Mouse (Mus musculus) CH12.LX (cell line): ENCODE results near the gene Camta1. TPM values are rescaled to one million over a fixed set of nuclear protein-coding genes. Genes with fewer than 3 reads are reported as not detected.

ENCODE experiments used
- DNase-seq: peaks from one replicate; pipeline ENCODE4 v3.0.0-alpha.2; 2013; ENCODE audit errors: extremely low read depth
- H3K27ac ChIP-seq: 2 replicates; pipeline ENCODE4 v1.5.1; 2012; ENCODE audit warnings: low read depth, mild to moderate bottlenecking, control low read depth, moderate library complexity; ENCODE audit not compliant: insufficient read depth
- H3K27me3 ChIP-seq: replicated peaks from 2 replicates; pipeline ENCODE3; 2012; ENCODE audit warnings: inconsistent platforms
- H3K36me3 ChIP-seq, 2 experiments: replicated peaks in 1 of 2; 2 replicates each; pipeline versions ENCODE3 to v1.6.1; 2012; ENCODE audit warnings: inconsistent platforms in 1 of 2, low read length in 1 of 2, mild to moderate bottlenecking in 1 of 2, mixed read lengths in 1 of 2, moderate library complexity in 1 of 2; ENCODE audit not compliant: control insufficient read depth in 1 of 2, insufficient read depth in 1 of 2
- H3K4me1 ChIP-seq, 2 experiments: 2 replicates each; pipeline ENCODE4 v1.6.1; 2012; ENCODE audit warnings: inconsistent platforms in 1 of 2, moderate library complexity in 1 of 2; ENCODE audit not compliant: insufficient read depth in 2 of 2, control insufficient read depth in 1 of 2
- H3K4me2 ChIP-seq: 2 replicates; pipeline ENCODE4 v1.6.1; 2012; ENCODE audit warnings: low read depth, mild to moderate bottlenecking, control low read depth; ENCODE audit not compliant: poor library complexity, insufficient read depth, severe bottlenecking
- H3K4me3 ChIP-seq, 3 experiments: fragments of 150-350 bp in 1 of 3; sonication (generic) in 1 of 3; replicated peaks in 1 of 3; 2 replicates each; pipeline versions ENCODE3 to v1.5.1; 2011 to 2012; ENCODE audit warnings: low read depth in 2 of 3, low read length in 2 of 3, mild to moderate bottlenecking in 2 of 3, moderate library complexity in 2 of 3, control low read depth in 1 of 3, improper control_type of control experiment in 1 of 3, inconsistent platforms in 1 of 3, mixed read lengths in 1 of 3; ENCODE audit not compliant: poor library complexity in 1 of 3
- H3K79me2 ChIP-seq: replicated peaks from 2 replicates; pipeline ENCODE4 v1.6.1; 2012; ENCODE audit warnings: mild to moderate bottlenecking, moderate library complexity; ENCODE audit not compliant: control insufficient read depth, poor library complexity, insufficient read depth, severe bottlenecking; ENCODE audit errors: extremely low read depth
- H3K9ac ChIP-seq: 2 replicates; pipeline ENCODE4 v1.6.1; 2012; ENCODE audit warnings: low read depth, mild to moderate bottlenecking, control low read depth, moderate library complexity; ENCODE audit not compliant: insufficient read depth
- H3K9me3 ChIP-seq: replicated peaks from 2 replicates; pipeline ENCODE3; 2012; ENCODE audit warnings: low read length, inconsistent platforms, mixed read lengths
- CTCF ChIP-seq, 2 experiments: IDR thresholded peaks in 1 of 2; conservative IDR thresholded peaks in 1 of 2; 2 replicates each; pipeline ENCODE4 v1.5.1; 2011 to 2012; ENCODE audit warnings: low read depth in 2 of 2, low read length in 2 of 2, improper control_type of control experiment in 1 of 2, inconsistent platforms in 1 of 2, mild to moderate bottlenecking in 1 of 2, moderate library complexity in 1 of 2
- ETS1 ChIP-seq: conservative IDR thresholded peaks from 2 replicates; pipeline ENCODE4 v1.6.1; 2012; ENCODE audit warnings: low read depth, mild to moderate bottlenecking, inconsistent platforms, low read length, improper control_type of control experiment, moderate library complexity
- IRF4 ChIP-seq: IDR thresholded peaks from 2 replicates; pipeline ENCODE4 v1.6.1; 2014; ENCODE audit warnings: low read depth, mild to moderate bottlenecking, inconsistent platforms, low read length, improper control_type of control experiment
- KAT2A ChIP-seq: IDR thresholded peaks from 2 replicates; pipeline ENCODE4 v1.6.1; 2012; ENCODE audit warnings: low read length, improper control_type of control experiment, inconsistent platforms; ENCODE audit not compliant: insufficient replicate concordance
- MEF2A ChIP-seq: IDR thresholded peaks from 2 replicates; pipeline ENCODE4 v1.6.1; 2014; ENCODE audit warnings: low read depth, mild to moderate bottlenecking, inconsistent platforms, low read length, improper control_type of control experiment, borderline replicate concordance
- MXI1 ChIP-seq: IDR thresholded peaks from 2 replicates; pipeline ENCODE4 v1.6.1; 2011; ENCODE audit warnings: mild to moderate bottlenecking, low read depth, low read length, improper control_type of control experiment
- MYC ChIP-seq: IDR thresholded peaks from 2 replicates; pipeline ENCODE4 v1.6.1; 2011; ENCODE audit warnings: low read depth, mild to moderate bottlenecking, improper control_type of control experiment, low read length
- PAX5 ChIP-seq: IDR thresholded peaks from 2 replicates; pipeline ENCODE4 v1.6.1; 2012; ENCODE audit warnings: low read length, inconsistent platforms, mixed read lengths
- POLR2A ChIP-seq: IDR thresholded peaks from 2 replicates; pipeline ENCODE4 v1.6.1; 2011; ENCODE audit warnings: low read depth, mild to moderate bottlenecking, improper control_type of control experiment, low read length
- POLR2AphosphoS2 ChIP-seq: IDR thresholded peaks from 2 replicates; pipeline ENCODE4 v1.6.1; 2011; ENCODE audit warnings: low read depth, low read length, improper control_type of control experiment
- RCOR1 ChIP-seq: conservative IDR thresholded peaks from 2 replicates; pipeline ENCODE4 v1.6.1; 2012; ENCODE audit warnings: low read depth, mild to moderate bottlenecking, inconsistent platforms, low read length, improper control_type of control experiment
- SIN3A ChIP-seq: IDR thresholded peaks from 2 replicates; pipeline ENCODE4 v1.6.1; 2012; ENCODE audit warnings: low read length, improper control_type of control experiment, inconsistent platforms
- USF2 ChIP-seq: conservative IDR thresholded peaks from 2 replicates; pipeline ENCODE4 v1.6.1; 2011; ENCODE audit warnings: low read depth, low read length, improper control_type of control experiment
- ZMIZ1 ChIP-seq: IDR thresholded peaks from 2 replicates; pipeline ENCODE4 v1.6.1; 2012; ENCODE audit warnings: low read depth, mild to moderate bottlenecking, inconsistent platforms, low read length, improper control_type of control experiment
- ZNF384 ChIP-seq: IDR thresholded peaks from 2 replicates; pipeline ENCODE4 v1.6.1; 2012; ENCODE audit warnings: low read depth, low read length, improper control_type of control experiment, inconsistent platforms
- dilution Hi-C: fragments of 300-500 bp; cut with MboI; formaldehyde crosslinking; loops from 2 replicates; pipeline ENCODE4 v1.14.3; 2020; ENCODE audit warnings: low sequenced_read_pairs; ENCODE audit not compliant: extremely low pct_unique_long_range_greater_than_20kb, extremely low pct_ligation_motif_present
- in situ Hi-C: fragments of 300-500 bp; cut with MboI; formaldehyde crosslinking; loops from 3 replicates; pipeline ENCODE4 v1.14.3; 2019; ENCODE audit warnings: low sequenced_read_pairs, low pct_ligation_motif_present, low pct_unique_long_range_greater_than_20kb, mixed read lengths
- polyA plus RNA-seq: library from polyadenylated mRNA; unstranded; fragments of >175 nt; gene quantifications from 2 replicates; pipeline ENCODE4 v1.2.1, GENCODE M21; 2012; ENCODE audit warnings: low read depth; ENCODE audit not compliant: insufficient read length
- total RNA-seq, 2 experiments: library from RNA; depleted of rRNA; stranded (reverse); fragments of 300-350 nt in 1 of 2; fragments of >200 nt in 1 of 2; gene quantifications; 2 replicates each; pipeline ENCODE4 v1.2.3; 2012 to 2014

The Camta1 gene
- total and polyA plus RNA-seq, 3 experiments = 9.9 to 32.5 (median 15.3) TPM

DNA sequence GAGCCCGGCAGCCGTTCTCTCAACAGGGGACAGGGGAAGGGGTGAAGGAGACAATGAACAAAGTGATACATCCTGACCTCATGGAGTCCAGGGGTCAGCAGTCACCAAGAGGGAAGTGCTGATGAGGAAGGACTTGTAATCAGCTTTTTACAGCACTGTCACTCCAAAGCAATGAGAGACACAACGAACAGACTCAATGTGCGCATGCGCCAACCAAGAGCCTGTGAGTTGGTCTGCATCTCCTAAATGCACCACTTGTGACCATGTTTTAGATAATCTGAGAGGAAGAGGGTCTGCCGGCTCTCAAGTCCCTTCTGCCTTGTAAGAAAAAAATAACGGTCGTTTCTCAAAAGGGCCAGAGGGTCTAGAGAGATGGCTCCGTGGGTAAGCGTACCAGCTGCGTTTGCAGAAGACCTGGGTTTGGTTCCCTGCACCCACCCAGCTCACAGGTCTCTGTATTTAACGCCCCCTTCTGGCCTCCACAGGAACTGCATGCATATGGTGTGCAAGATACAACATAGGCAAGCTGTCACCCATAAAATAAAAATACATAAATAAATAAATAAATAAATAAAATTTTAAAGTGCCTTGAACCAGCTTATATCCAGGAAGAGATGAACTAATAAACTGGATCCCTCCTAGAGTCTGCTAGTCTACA lies 178.7 kb downstream of the Camta1 start:
- H3K4me3 ChIP-seq = no peak overlapping the region
- peaks cover 69% of the 10 kb centered on the region for H3K9me3 ChIP-seq
- TF ChIP-seq POLR2A (no peak), SIN3A (no peak), IRF4 (no peak), RCOR1 (no peak), MXI1 (no peak), ZNF384 (no peak), CTCF (conservative IDR thresholded peaks at IDR 0.05 in 1 of 2, IDR thresholded peaks at IDR 0.05 in 1 of 2; ENCODE audit: low read depth in 2 of 2, low read length in 2 of 2) (no peak), MEF2A (no peak), KAT2A (no peak), USF2 (no peak)
- TF ChIP-seq, all 38 proteins: peak for 0
- dilution Hi-C loops = no loop called here
- Histone ChIP-seq H3K27ac (no peak overlapping the region), H3K4me2 (no peak overlapping the region), H3K27me3 (no peaks in the 10 kb centered on the region), H3K79me2 (no peaks in the 10 kb centered on the region), H3K4me1 (no peaks in the 10 kb centered on the region), H3K9ac (no peak overlapping the region), H3K36me3 (no peaks in the 10 kb centered on the region)
- no peak for DNase-seq
- in situ Hi-C loops = no loop called here

DNA sequence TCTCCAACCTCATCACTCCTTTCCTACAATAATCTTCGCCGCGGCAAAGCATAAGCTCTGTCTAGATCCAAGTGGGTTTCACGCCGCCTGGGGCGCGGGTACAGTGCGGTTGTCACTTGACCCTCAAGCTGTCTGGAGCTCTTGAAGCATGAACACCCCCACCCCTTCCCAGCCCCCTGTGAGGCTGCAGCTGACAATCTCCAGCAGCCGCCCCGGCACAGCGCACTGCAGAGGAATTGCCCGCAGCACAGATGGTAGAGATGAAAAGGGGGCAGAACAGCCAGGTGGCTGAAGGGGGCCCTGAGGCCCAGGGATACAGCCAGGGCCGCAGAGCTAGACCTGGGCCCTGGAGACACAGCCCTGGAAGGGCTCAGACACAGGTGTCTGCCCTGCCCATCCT lies 189.2 kb downstream of the Camta1 start:
- DNase-seq = no peak
- H3K4me3 ChIP-seq = no peak overlapping the region
- TF ChIP-seq ZMIZ1 = no peak
- no peak for TF ChIP-seq PAX5
- TF ChIP-seq ETS1 = no peak
- TF ChIP-seq MXI1 = no peak
- TF ChIP-seq, all 38 proteins: peak for 0
- H3K4me2 ChIP-seq = no peak overlapping the region
- no peaks in the 10 kb centered on the region for H3K27me3 ChIP-seq
- no peak overlapping the region for H3K9ac ChIP-seq
- no peak overlapping the region for H3K27ac ChIP-seq
- dilution Hi-C loops (no loop called here), in situ Hi-C loops (no loop called here)
- no peaks in the 10 kb centered on the region for H3K36me3 ChIP-seq
- H3K79me2 ChIP-seq = no peaks in the 10 kb centered on the region
- no peaks in the 10 kb centered on the region for H3K4me1 ChIP-seq
- H3K9me3 ChIP-seq = peaks cover 84% of the 10 kb centered on the region

DNA sequence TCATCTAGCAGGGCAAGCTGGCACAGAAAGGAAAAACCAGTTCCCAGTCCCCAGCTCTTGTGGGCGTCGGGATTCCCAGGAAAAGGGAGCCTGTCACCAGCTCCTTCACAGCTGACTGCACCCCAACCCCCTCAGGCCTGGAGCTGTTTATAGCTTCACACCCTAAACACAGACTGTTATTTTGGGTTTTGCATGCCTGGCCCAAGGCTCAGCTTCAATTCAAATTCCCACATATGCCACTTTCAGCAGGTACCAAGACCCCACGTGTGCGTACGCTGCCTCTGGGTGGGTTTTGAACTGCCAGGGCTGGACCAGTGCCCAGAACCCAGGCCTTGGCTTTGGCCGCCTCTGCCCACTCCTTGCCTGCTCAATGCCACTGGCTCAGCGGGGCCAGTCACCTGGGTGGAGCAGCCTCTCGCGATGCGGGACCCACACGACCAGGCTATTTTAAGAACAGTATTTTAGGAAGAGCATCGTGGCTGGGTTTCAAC lies 195.2 kb downstream of the Camta1 start:
- no peaks in the 10 kb centered on the region for H3K27me3 ChIP-seq

More for the DNA sequence above, 195.2 kb downstream of the Camta1 start:
- no peaks in the 10 kb centered on the region for H3K79me2 ChIP-seq
- in situ Hi-C loops (no loop called here), dilution Hi-C loops (no loop called here)
- no peaks in the 10 kb centered on the region for H3K36me3 ChIP-seq
- H3K4me1 ChIP-seq = no peaks in the 10 kb centered on the region
- no peak for DNase-seq
- TF ChIP-seq POLR2AphosphoS2 (no peak), MYC (no peak)
- no peak overlapping the region for H3K9ac ChIP-seq
- no peak overlapping the region for H3K4me2 ChIP-seq
- no peak overlapping the region for H3K27ac ChIP-seq
- H3K9me3 ChIP-seq = peaks cover 89% of the 10 kb centered on the region
- no peak overlapping the region for H3K4me3 ChIP-seq
